Mouse (Mus musculus) neural tube, embryonic 10.5 days (tissue): ENCODE results near the gene Gar1.

Source experiments
- DNase-seq: peaks from one replicate; pipeline ENCODE4 v3.0.0-alpha.2; 2017; ENCODE audit warnings: low spot score; ENCODE audit errors: extremely low spot score

Gene Gar1

GRCm38 (mm10) chr3:129831035-129831568, at the start of gene Gar1:
Gar1 (minus strand) TSS chr3:129831396.
- peak; percentile 96 for DNase-seq

GRCm38 (mm10) chr3:129879913-129880312, 48.7 kb upstream of the Gar1 start:
- no peak for DNase-seq

- no peak for DNase-seq
These were observed 48.0 kb upstream of the Gar1 start for GRCm38 (mm10) chr3:129879131-129879757.

- peak; percentile 87 for DNase-seq
These were observed 47.3 kb upstream of the Gar1 start, which contains the start of gene Pla2g12a for GRCm38 (mm10) chr3:129878405-129879021. Pla2g12a (plus strand) TSS chr3:129878606.

GRCm38 (mm10) chr3:129877327-129877726, 46.1 kb upstream of the Gar1 start:
- DNase-seq: no peak

- peak; percentile 39 for DNase-seq
These were observed 32.5 kb upstream of the Gar1 start for GRCm38 (mm10) chr3:129863698-129864097.

- DNase-seq: no peak
These were observed 31.4 kb upstream of the Gar1 start for GRCm38 (mm10) chr3:129862592-129862991.

- no peak for DNase-seq
These were observed 15.7 kb upstream of the Gar1 start for GRCm38 (mm10) chr3:129846846-129847245.

- DNase-seq: no peak
These were observed 14.7 kb upstream of the Gar1 start for GRCm38 (mm10) chr3:129845868-129846267.

GRCm38 (mm10) chr3:129838017-129838416, 6.8 kb upstream of the Gar1 start:
- no peak for DNase-seq

GRCm38 (mm10) chr3:129836965-129837364, 5.8 kb upstream of the Gar1 start:
- no peak for DNase-seq

- DNase-seq: no peak
These were observed 5.0 kb upstream of the Gar1 start for GRCm38 (mm10) chr3:129836051-129836697.

- DNase-seq: no peak
These were observed 4.3 kb upstream of the Gar1 start, which contains the start of gene Cfi for GRCm38 (mm10) chr3:129835388-129835934. Cfi (plus strand) TSS chr3:129835884.

- DNase-seq: no peak
These were observed 570 bp downstream of the Gar1 start for GRCm38 (mm10) chr3:129830626-129831025.

- no peak for DNase-seq
These were observed 3.5 kb downstream of the Gar1 start for GRCm38 (mm10) chr3:129827691-129828090.

GRCm38 (mm10) chr3:129826691-129827090, 4.5 kb downstream of the Gar1 start:
- no peak for DNase-seq

GRCm38 (mm10) chr3:129824891-129825290, 6.3 kb downstream of the Gar1 start:
- no peak for DNase-seq

GRCm38 (mm10) chr3:129824146-129824545, 7.0 kb downstream of the Gar1 start:
- no peak for DNase-seq

GRCm38 (mm10) chr3:129823293-129823692, 7.9 kb downstream of the Gar1 start:
- DNase-seq: no peak

GRCm38 (mm10) chr3:129822206-129822775, 8.9 kb downstream of the Gar1 start, which contains the start of gene Rrh:
Rrh (minus strand) TSS chr3:129822587.
- DNase-seq: no peak

GRCm38 (mm10) chr3:129821736-129822135, 9.5 kb downstream of the Gar1 start:
- DNase-seq: no peak
